Mouse (Mus musculus): ENCODE results near the gene Mylk. TPM values are rescaled to one million over a fixed set of nuclear protein-coding genes. Genes with fewer than 3 reads are reported as not detected.

The Mylk gene
- total RNA-seq, 2 experiments from 2014 or later, result 0.77 to 0.79 TPM

GRCm38 (mm10) chr16:34937611-34938010 lies 192.6 kb downstream of the Mylk start:
- ATAC-seq (replicated peaks; ENCODE audit: poor library complexity), result 0 out of 2 replicates have a peak, but pooled peaks have one; percentile 9

- ATAC-seq (replicated peaks; ENCODE audit: poor library complexity), result no peak
These were observed 193.2 kb downstream of the Mylk start for GRCm38 (mm10) chr16:34938248-34938647.

GRCm38 (mm10) chr16:34939951-34940350 lies 194.9 kb downstream of the Mylk start:
- no peak for ATAC-seq (replicated peaks; ENCODE audit: poor library complexity)

- no peak for ATAC-seq (replicated peaks; ENCODE audit: poor library complexity)
These were observed 195.4 kb downstream of the Mylk start for GRCm38 (mm10) chr16:34940363-34940762.

- no peak for ATAC-seq (replicated peaks; ENCODE audit: poor library complexity)
These were observed 196.9 kb downstream of the Mylk start for GRCm38 (mm10) chr16:34941915-34942314.

- no peak for ATAC-seq (replicated peaks; ENCODE audit: poor library complexity)
These were observed 201.3 kb downstream of the Mylk start for GRCm38 (mm10) chr16:34946301-34946700.

- ATAC-seq (replicated peaks; ENCODE audit: poor library complexity), result 0 out of 2 replicates have a peak, but pooled peaks have one; percentile 20
These were observed 205.9 kb downstream of the Mylk start for GRCm38 (mm10) chr16:34950935-34951334.

GRCm38 (mm10) chr16:34952254-34952653 lies 207.2 kb downstream of the Mylk start:
- ATAC-seq (replicated peaks; ENCODE audit: poor library complexity), result no peak

DNA sequence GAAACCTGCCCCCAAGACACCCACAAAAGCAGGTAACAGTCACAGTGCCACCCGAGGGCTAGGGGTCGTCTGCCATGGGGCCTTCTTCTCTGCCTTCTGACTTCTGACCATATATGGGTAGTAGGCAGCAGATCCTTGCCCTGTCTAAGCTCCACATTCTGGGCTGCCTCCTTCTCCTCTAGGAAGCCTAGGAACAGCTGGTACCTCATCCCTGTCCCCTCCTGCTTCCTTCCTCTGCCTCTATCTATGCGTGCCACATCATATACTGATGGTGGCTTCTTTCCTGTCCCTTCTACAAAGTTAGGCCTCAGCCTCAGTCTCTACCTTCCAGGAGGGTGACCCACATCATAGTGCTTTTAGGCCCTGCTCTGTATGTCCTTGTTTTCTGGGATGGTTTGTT lies 207.8 kb downstream of the Mylk start:
- no peak for ATAC-seq (replicated peaks; ENCODE audit: poor library complexity)

DNA sequence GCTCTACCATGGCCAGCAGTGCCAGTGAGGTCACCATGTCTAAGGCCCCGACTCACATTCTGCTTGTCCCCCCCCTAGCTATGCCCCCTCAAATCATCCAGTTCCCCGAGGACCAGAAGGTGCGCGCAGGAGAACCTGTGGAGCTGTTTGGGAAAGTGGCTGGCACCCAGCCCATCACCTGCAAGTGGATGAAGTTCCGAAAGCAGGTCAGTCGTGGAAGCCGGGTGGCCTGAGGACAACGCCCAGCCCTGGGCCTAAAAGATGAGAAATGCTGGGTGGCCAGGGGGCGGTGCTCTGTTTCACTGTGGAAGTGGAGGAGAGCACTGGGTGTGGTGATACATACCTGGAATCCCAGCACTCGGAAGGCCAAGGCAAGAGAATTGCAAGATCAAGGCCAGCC lies 208.5 kb downstream of the Mylk start:
- no peak for ATAC-seq (replicated peaks; ENCODE audit: poor library complexity)

DNA sequence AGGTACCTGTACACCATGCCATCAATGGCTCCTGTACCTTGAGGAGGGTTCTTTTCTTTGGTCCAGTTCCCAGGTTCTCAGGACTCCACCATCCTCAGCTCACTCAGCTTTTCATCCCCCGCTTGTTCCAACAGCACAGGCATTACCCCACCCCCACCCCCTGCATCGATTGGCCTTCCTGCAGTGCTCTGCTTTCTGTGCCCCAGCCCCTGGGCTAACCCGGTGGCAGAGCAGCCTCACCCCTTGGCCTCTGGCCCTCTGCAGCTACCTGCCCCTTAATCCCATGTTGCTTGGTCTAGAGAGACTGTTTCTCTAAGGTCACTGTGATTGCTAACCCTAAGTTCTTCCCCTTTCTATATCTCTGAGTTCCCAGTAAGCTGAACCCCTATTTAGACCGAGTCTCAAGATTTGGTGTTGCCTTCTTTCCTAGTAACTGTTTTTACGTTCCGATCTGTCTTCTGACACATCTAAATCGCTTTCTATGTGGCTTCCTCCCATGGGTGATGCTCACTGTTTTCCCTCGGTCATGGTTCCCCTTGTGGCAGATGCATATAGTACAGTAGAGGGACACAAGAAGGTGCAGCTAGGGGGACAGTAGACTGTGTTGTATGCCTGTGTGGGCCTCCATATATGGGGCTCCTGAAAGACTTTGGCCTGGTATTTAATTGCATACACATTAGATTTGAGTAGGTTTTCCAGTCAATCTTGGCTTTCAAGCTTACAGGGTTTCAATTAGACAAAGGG lies 212.6 kb downstream of the Mylk start:
- ATAC-seq (replicated peaks; ENCODE audit: poor library complexity), result no peak; the same call in 1 of the 2 replicates

- no peak for ATAC-seq (replicated peaks; ENCODE audit: poor library complexity)
These were observed 213.7 kb downstream of the Mylk start for GRCm38 (mm10) chr16:34958667-34959066.

- no peak for ATAC-seq (replicated peaks; ENCODE audit: poor library complexity)
These were observed 214.3 kb downstream of the Mylk start for GRCm38 (mm10) chr16:34959261-34959660.

DNA sequence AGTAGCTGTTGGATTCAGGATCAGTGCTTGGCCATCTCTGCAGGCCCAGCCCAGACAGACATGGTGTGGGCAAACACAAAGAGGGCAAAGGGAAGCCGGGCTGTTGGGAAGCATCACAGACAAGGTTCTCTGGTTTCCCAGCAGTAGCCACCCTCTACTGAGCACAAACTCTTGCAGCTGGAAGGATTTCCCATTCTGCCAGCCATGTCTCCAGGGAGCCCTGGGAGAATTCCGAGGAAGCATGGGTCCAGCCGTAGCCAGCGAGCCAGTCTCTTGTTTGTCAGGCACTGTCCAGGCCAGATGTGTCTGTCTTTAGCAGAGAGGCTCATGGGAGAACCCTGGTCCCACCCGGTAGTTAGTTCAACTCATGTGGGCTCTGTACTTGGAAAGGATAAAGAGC lies 215.2 kb downstream of the Mylk start:
- no peak for ATAC-seq (replicated peaks; ENCODE audit: poor library complexity)

- ATAC-seq (replicated peaks; ENCODE audit: poor library complexity), result no peak
These were observed 216.0 kb downstream of the Mylk start for GRCm38 (mm10) chr16:34960866-34961582.

GRCm38 (mm10) chr16:34962322-34962721 lies 217.3 kb downstream of the Mylk start:
- ATAC-seq (replicated peaks; ENCODE audit: poor library complexity), result no peak

DNA sequence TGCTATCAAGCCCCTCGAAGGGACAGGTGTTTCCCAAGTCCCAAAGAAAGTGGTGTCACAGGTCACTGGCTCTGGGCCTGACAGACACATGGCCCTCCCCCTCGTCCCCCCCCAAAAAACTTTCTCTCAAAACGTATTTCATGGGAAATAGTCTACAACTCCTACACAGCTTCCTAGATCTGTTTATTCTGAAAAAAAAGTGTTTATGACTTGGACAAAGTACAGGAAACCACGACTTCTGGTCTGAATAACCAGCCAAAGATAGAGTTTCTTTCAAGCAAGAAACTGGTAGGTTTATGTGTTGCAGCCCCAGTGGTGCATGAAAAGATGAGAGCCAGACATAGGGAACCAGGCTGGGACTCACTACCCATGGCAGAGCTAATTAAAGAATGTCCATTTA lies 218.0 kb downstream of the Mylk start:
- ATAC-seq (replicated peaks; ENCODE audit: poor library complexity), result no peak

DNA sequence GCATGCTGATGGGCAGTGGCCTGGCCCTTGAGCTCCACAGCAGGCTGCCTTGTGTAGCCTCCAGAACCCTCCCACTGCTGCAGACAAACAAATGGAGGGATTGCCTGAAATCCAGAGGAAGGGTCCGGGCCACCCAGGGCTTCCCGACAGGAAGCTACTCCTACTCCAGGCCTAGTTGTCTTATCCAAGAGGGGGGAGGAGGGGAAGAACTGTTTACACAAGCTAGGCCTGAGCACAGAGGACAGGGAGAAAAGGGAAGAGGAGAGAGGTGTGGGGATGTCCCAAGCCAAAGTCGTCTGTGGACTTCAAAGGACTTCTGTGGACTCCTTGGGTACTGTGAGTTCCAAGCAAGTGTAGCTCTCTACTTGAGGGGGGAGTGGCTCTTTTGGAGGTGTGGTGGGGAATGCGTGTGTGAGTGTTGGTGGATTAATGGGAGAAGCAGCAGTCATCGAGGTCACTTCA lies 221.6 kb downstream of the Mylk start:
- ATAC-seq (replicated peaks; ENCODE audit: poor library complexity), result no peak

- peak; percentile 90 for ATAC-seq (replicated peaks; ENCODE audit: poor library complexity)
These were observed 222.2 kb downstream of the Mylk start for GRCm38 (mm10) chr16:34967120-34967800.

- ATAC-seq (replicated peaks; ENCODE audit: poor library complexity), result no peak
These were observed 223.2 kb downstream of the Mylk start for GRCm38 (mm10) chr16:34968181-34968580.

DNA sequence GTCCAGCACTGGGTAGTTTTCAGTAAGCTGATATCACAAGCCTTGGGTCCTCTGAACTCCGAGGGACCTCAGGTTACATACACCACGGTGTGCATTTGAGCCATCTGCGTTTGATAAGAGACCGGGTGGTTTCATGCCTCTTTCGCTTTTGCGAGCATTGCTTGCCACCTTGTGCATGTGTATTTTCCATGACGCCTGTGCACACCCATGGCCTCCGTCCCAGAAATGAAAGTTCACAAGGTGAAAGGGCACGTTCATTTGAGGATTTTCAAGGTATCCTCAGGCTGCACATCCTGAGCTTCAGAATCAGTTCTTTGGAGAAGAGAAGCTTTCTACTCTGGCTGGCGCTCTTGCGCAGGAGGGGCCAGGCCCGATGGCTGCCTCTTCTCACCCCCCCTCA lies 227.5 kb downstream of the Mylk start:
- ATAC-seq (replicated peaks; ENCODE audit: poor library complexity), result no peak

DNA sequence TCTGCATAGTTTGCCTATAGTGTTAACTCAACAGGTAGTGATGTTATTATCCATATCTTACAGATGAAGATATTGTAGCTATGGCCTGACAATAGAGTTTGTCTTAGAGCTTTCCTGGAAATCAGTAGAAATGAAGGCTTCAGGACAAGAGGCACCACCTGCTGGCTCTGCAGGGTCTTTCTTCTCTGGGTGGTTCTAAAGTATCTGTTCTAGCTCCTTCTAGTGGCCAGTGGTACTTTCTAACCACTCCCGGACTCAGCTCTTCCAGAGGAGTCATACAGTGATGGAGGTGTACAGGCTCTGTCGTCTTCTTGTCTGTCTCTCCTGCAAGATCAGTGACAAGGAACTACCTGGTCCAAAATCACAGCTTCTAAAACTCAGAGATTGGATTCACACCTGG lies 230.5 kb downstream of the Mylk start:
- ATAC-seq (replicated peaks; ENCODE audit: poor library complexity), result peak; percentile 50; the same call in 1 of the 2 replicates

All from megakaryocyte progenitor cell, adult 5-6 weeks (primary cell).